Mouse (Mus musculus): ENCODE data around the gene Tmprss12.
"Not testable (repeated sequence)": the region's sequence is repeated elsewhere in the genome, so short reads cannot be mapped to it uniquely, and the experiment has no call there.

The Tmprss12 gene

DNA sequence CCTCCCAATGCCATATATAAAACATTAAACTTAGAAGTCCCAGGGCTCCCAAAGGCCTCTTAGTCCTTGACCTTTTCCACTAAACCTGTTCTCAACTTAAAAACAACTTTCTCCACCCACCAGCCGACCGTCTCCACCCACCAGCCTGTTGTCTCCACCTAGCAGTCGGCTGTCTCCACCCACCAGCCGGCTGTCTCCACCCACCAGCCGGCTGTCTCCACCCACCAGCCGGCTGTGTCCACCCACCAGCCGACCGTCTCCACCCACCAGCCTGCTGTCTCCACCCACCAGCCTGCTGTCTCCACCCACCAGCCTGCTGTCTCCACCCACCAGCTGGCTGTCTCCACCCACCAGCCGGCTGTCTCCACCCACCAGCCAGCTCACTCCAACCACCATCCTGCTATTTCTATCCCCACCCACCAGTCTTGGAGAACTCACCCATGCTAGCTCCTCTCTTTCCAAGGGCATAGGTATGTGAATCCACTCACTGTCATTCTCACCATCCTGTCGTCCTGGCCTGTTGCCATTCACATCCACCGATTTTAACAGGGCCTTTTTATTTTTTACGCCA, 43.5 kb downstream of the Tmprss12 start:
- peak in 1 of 2 experiments; percentile 45 for DNase-seq (ENCODE audit: low spot score in 2 of 2)

DNA sequence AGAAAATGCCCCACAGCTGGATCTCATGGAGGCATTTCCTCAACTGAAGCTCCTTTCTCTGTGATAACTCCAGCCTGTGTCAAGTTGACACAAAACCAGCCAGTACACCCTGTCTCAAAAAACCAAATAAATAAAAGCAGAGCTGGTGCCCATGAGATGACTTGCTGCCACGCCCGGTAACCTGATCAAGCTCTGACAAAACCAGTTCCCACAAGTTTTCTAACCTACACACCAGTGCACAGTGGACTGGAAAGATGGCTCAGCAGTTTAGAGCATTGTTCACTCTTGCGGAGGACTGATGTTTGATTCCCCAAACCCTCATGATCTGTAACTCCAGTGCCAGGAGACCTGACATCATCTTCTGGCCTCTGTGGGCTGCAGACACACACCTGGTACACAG, 44.6 kb downstream of the Tmprss12 start:
- no peak for DNase-seq (ENCODE audit: low spot score in 2 of 2)

DNA sequence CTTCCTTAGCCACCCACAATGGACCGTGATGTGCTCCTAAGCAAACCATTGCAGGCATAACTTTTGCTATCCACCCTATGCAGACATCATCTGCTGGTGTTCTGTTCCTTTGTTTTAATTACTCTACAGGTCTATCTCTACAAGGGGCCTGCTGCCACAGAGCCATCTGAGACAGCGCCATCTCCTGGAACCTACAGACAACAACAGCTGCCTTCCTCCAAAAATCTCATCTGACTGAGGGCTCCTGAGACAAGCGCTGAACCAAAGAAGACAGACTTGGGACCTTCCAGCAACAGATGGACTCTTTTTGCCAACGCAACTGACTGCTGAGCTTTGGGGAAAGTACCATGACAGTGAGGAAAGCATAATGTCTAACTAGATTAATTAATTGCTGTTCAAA, 47.5 kb downstream of the Tmprss12 start:
- DNase-seq (ENCODE audit: low spot score in 2 of 2) = not testable (repeated sequence)

DNA sequence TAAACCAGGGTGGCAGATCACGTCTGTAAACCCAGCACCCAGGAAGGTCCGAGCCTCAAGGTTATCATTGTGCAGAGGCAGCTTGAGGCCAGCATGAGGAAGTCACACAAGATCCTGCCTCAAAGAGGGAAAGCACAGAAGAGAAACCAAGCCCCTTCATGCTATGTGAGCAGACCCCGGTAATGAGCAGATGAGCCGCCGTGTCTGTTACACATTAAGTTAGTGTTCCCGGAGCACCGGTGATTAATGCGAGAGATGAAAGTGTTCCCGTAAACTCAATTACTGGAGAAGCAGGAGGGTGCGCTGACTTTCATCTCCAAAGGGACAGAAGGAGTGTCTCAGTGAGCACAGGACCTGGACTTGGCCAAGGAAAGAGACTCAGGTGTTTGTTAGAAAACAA, 48.7 kb downstream of the Tmprss12 start:
- not testable (repeated sequence) for DNase-seq (ENCODE audit: low spot score in 2 of 2)

DNA sequence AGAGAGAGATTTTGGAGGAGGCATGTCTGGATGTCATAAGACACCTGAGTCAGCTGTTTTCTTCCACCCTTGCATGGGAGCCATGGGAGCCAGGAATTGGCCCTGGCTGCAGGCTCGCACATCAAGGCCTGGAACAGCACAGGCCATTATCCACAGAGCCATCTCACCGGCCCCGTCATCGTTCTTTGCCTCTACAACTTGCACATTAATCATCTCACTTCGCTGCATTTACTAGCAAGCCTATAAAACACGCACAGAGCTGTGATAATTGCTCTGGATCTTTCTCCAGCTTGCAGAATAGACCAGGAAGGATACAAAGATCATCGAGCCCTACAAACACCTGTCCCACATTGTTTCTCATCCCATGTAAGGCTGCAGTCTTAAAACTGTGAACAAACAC, 50.1 kb downstream of the Tmprss12 start:
- no peak for DNase-seq (ENCODE audit: low spot score in 2 of 2)

DNA sequence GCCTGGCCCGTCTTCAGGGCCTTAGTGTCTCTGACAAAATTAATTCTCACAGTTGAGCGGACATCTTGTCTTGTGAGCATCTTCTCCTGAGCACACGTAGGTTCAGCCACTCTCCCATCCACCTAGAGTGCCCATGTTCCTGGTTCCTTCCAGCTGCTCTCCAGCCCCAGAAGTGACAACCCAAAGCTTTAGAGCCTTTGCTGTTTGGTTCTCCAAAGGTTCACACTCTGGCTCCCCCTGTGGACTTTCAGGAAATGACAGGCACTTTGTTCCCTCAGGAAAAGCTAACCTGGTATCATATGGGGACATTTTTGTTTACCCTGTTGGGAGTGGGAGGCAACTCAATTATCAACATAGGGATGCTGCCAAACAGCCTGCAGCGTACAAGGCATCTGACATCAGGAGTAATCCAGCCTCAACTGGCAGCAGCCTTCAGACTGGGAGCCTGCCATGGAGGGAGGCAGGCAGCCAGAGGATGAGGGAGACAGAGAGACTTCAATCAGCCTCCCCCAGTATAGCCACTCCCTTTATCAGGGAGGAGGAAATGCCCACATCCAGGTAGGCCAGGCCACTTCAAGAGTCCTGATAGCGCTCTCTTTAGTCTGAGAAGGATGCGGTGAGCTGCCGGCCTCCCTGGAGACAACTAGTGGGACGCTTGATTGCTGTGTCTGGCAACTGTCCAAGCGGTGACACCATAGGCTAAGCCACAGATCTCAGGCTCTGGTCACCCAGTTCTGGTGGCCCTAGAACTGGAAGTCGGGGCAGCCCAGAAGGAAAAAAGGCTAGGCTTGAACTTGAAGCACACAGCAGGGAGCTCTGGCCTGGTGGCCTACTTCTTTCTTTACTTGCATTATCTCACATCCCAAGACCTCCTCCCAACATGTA, 51.7 kb downstream of the Tmprss12 start:
- not testable (repeated sequence) for DNase-seq (ENCODE audit: low spot score in 2 of 2)

DNA sequence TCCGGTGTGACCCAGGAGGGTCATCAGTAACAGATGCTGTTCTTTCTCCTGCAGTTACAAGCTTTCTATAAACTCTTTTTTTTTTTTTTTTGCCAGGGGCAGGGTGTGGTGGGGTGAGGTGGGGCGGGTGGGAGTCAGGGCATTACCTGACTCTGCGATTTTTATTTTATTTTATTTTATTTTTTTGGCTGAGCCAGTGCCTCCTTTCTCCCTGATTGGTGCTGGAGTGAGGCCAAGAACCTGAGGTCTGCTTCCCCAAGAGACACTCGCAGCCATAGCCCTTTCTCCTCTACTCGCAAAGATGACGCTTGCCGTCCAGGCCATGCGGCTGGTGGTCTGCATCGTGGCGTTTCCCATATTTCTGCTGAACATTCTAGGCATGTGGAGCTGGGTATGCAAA, 54.0 kb downstream of the Tmprss12 start, which contains the start of gene Mettl7a3:
Gene Mettl7a3 (plus strand): TSS at position 301 of the 400 bp plus-strand sequence.
- no peak for DNase-seq (ENCODE audit: low spot score in 2 of 2)

DNA sequence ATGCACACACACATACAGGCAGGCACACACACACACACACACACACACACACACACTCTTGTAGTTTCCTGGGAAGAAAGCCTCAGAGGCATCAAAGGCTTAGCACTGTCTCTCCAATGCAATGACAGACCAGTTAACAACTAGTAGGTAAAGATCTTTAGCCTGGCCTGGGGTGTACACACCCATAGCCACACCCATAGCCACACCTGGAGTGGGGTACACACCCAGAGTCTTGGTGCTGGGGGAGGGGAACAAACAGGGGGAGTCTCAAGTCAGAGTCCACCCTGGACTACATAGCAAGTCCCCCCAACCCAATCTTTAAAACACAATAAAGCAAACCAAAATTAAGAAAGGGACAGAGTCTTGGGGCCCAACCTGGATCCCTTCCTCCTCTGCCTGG, 56.7 kb downstream of the Tmprss12 start:
- not testable (repeated sequence) for DNase-seq (ENCODE audit: low spot score in 2 of 2)

DNA sequence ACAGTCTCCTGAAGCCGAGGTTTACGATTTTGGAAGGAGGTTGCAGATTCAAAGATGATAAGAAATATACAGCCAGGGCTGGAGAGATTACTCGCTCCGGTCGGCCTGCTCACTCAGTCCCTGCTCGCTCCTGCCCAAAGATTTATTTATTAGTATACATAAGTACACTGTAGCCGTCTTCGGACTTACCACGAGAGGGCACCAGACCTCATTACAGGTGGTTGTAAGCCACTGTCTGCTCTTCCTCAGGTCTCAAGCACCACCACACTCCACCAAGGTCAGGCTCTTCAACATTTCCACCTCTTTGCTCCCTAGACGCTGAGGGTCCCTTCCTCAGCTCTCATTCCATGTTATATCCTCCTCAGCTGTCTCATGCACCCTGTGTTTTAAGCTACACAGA, 57.2 kb downstream of the Tmprss12 start:
- DNase-seq (ENCODE audit: low spot score in 2 of 2) = peak in 1 of 2 experiments; percentile 50

DNA sequence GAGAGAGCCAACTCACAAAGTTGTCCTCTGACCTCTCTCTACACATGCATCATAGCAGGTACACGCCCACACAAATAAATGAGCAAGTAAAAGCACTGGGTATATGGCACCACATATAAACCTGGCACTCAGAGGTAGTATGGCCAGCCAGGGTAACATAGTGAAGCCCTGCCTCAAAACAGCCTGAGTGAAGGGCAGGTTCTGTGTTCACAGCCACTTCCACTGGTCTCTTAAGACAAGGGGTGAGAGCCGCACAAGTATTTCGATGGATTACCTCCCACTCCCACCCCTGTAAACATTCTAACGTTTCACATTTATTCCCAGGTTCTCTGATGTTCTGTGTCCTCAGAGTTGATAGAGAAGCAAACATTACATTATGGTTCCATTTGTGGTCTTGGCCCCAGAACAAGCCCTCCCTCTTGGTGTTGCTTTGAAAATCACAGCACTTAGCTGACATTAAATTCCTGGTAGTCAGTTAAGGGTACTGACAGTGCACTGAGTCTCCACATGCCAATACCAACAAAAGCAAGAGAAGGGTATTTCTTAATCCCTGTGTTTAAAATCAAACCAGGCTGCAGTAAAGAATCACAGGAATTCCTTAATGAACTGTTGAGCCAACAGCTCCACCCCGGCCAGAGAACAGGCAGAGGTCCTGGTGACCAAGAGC, 60.8 kb downstream of the Tmprss12 start:
- DNase-seq (ENCODE audit: low spot score in 2 of 2) = not testable (repeated sequence)

Data from frontal cortex, postnatal 36 days (tissue).